ENCODE assay signal across 8 mouse cellular contexts in genomic region chr14:60484996-60485888, GRCm38 (mm10).
DNase-seq lines count a peak whose midpoint lies in the region; ATAC-seq lines count a peak whose summit lies in the region.

No protein-coding gene starts in this region.

- H3K4me3 ChIP-seq in intestine, embryonic 16.5 days (ENCODE audit: low read length), result peak overlapping the region; percentile 50

- H3K27me3 ChIP-seq in intestine, embryonic 16.5 days (replicated peaks; ENCODE audit: control insufficient read depth, insufficient read depth, low read length), result 0 out of 2 replicates have a peak, but pooled peaks cover 8% of the 10 kb centered on the region

- peak; percentile 71 for DNase-seq in ZHBTc4 (ENCODE audit: low read depth, low spot score)
- peak; percentile 6 for DNase-seq in cerebellum, adult 8-10 months
- DNase-seq in left cerebral cortex, postnatal 36 days (ENCODE audit: low spot score in 2 of 2), result peak; percentile 27 to 29
- peak; percentile 59 for DNase-seq in right cerebral cortex, postnatal 25 days

- H3K27ac ChIP-seq in intestine, embryonic 16.5 days (ENCODE audit: low read length), result no peak overlapping the region

- H3K9me3 ChIP-seq in intestine, embryonic 16.5 days (ENCODE audit: control insufficient read depth, low read length), result no peaks in the 10 kb centered on the region

- no peaks in the 10 kb centered on the region for H3K36me3 ChIP-seq in intestine, embryonic 16.5 days (ENCODE audit: control insufficient read depth, insufficient read depth, low read length)

- peaks cover 13% of the 10 kb centered on the region; the same call in 1 of the 2 replicates for H3K4me1 ChIP-seq in intestine, embryonic 16.5 days (ENCODE audit: control insufficient read depth, insufficient read depth, low read length)

- peak overlapping the region; percentile 75 for H3K4me2 ChIP-seq in intestine, embryonic 16.5 days (ENCODE audit: low read depth, low read length)

- under 1% methylated on average over 38 of the region's 38 CpGs for WGBS in intestine, embryonic 16.5 days

- intact Hi-C loops in left cerebral cortex, postnatal 36 days (cut with DNase I), result no loop called here

- peak; percentile 85 for ATAC-seq in frontal cortex, adult (ENCODE audit: low TSS enrichment)
- peak; percentile 90 for ATAC-seq in intestine, embryonic 16.5 days
- ATAC-seq in megakaryocyte-erythroid progenitor cell, adult 5-6 weeks (replicated peaks; ENCODE audit: low FRiP score, low TSS enrichment, poor library complexity, severe bottlenecking), result 0 out of 2 replicates have a peak, but pooled peaks have one; percentile 26
- ATAC-seq in monocyte, adult 5-6 weeks (replicated peaks; ENCODE audit: insufficient number of reproducible peaks, low FRiP score, low TSS enrichment, poor library complexity, severe bottlenecking), result no peak

- peak overlapping the region; percentile 47 for H3K9ac ChIP-seq in intestine, embryonic 16.5 days (ENCODE audit: low read depth, low read length)

Comparison
In these comparisons a context has a peak if more than half of its experiments do, and no peak if none do; other contexts are left out.
1. DNase-seq: peak in every context shown above with its lines; median percentile 71 in ZHBTc4; 59 in right cerebral cortex, postnatal 25 days; 28 in left cerebral cortex, postnatal 36 days; 6 in cerebellum, adult 8-10 months.